Mouse (Mus musculus): ENCODE data around the gene Dynll2.

Dynll2 gene

DNA sequence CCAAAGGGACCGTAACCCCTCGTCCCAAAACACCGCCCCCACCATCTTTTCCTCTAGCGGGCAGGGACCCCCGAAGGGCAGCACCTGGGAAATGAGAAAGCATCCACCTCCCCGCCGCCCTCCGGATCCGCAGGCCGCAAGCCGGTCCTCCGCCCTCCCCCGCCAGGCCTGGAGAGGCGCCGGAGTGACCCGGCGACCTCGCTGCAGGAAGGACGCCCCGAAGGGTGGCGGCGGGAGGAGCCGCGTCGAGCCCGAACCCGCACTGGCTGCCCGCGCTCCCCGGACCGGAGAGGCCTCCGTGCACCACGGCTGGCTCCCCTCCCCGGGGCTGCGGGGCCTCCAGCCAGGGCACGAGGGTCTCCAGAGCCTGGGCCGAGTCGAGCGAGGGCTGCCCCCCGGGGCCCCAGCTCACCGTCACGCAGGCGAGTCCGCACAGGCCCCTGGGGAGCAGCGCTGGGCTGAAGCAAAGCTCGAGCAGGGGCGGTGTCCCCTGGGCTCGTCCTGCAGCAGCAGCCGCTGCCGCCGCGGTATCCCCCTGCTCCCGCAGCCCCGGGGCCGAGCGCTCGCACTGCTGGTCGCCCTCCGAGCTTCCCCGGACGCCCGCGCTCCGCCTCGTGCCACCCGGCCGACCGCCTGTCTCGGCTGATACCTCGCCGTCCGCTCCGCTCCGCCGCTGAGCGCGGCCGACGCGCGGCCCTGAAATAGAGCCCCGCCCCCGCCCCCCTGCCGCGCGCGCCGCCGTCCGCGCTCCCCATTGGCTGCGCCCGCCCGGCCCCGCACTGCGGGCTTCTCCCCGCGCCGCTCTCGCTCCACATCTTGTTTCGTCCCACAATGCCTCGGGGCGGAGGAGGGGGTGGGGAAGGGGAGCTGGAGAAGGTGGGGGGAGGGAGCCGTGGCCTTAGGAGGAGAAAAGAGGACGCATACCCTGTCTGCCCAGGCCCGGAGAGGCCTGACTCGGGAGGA, at the start of gene Dynll2:
TSS of gene Dynll2 (minus strand) at position 703 of the 963 bp plus-strand sequence.
- DNase-seq, result peak; percentile 94 to 96

DNA sequence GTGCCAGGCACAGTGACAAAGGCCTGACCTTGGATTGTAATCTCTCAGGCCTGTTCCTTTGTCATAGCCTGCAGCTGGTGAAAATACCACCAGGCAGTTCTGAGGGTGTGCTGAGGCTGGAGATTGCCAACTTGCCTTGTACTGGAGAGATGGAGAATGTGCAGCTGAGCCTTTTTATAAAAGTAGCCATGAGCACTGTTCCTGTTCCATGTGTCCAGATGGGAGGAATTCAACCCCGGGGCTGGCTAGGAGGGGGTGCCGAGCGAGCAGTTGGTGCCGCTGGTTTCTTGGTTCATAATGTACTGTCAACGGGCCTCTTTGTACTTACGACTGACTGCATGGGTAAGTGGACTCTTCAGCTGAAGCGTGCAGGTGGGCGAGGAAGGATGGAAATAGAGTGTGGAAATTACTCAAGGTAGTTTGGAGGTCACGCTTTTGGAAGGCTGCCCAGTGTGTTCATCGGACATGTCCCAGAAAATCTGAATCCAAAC, 49.5 kb upstream of the Dynll2 start:
- peak in 1 of 2 experiments; percentile 20 for DNase-seq

- no peak for DNase-seq
Observed at GRCm38 (mm10) chr11:88035970-88036369, 48.6 kb upstream of the Dynll2 start.

- no peak for DNase-seq
Observed at GRCm38 (mm10) chr11:88031753-88032152, 44.4 kb upstream of the Dynll2 start.

DNA sequence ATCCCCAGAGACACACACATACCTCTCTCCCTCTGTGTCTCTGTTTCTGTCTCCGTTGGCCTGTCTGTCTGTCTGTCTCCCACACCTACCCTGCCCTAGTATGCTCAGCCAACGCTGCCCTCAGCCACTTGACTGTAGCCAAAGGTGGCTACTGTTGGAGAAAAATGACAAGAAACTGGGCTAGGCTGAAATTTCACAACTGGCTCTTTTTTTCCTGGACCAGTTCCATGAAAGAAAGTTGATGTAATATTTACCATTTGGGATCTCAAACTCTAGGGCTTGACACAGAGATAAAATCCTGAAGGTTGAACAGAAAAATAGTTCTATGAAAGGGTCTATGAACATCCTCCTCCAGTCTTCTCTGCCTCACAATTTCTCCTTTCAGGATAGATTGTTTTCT, 43.5 kb upstream of the Dynll2 start:
- DNase-seq, result no peak

DNA sequence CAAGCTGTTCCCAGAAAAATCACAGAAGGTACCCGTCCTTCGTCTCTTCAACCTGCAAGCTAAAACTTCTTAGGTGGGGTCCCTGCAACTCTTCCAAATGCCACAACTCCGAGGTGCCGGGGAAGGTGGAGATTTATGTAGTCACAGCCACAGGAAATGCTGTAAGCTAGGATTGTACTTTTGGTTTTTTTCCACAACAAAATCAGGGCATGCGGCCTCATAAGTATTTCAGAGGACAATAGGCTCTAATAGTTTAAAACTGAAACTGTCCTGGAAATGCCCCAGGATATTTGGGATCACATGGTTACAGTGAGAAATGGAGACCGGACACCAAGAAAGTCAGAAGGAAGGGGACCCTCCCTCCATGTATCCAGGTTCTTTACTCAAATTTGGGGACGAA, 42.9 kb upstream of the Dynll2 start:
- no peak for DNase-seq

GRCm38 (mm10) chr11:88028193-88028684, 40.9 kb upstream of the Dynll2 start:
- no peak for DNase-seq

DNA sequence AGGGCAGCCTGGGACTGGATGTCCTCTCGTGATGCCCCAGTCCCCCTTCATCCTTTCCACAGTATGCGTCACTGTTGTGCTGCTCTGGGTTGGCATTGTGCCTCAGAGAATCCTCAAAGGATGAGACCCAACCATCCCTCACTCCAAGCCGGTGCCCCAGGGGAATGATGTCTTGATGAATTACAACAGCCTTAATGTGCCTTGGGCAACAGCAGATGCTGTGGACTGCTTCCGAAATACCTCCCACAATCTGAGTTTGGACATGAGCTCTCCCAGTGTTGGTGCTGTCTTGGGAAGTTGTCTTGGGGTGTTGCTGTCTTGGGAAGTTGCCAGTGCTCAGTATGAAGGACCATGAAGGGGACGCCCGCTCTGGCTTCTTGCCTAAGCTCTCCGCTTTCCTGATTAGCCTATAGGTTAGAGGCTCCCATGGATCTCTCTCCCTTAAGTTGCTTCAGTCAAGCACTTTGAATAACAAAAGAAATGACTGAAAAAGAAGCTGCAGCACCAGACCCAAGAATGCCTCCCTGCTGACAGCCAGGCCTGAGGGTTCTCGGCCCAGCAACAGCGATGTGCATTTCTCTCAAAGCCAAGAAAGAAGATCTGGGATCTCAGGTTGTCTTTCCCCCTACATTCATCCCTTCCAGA, 40.2 kb upstream of the Dynll2 start:
- peak in 1 of 2 experiments; percentile 24 for DNase-seq

DNA sequence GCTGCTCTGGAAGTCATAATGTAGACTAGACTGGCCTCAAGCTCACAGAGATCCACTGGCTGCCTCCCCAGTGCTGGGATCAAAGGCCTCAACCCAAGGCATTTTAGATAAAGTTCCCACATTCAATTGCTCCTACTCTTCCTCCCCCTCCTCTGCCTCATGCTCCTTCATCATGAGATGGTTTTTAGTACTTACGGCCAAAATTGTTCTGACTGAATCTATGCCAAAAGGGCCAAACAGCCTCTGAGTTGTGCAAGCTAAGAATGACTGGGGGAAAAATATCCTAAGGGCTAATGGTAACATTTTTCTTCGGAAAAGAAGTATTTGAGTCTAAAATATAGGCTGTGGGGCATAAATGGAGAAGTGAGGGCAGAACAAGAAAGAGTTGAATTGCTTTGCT, 36.6 kb upstream of the Dynll2 start:
- no peak for DNase-seq

- DNase-seq, result no peak
Observed at GRCm38 (mm10) chr11:88015795-88016194, 28.5 kb upstream of the Dynll2 start.

DNA sequence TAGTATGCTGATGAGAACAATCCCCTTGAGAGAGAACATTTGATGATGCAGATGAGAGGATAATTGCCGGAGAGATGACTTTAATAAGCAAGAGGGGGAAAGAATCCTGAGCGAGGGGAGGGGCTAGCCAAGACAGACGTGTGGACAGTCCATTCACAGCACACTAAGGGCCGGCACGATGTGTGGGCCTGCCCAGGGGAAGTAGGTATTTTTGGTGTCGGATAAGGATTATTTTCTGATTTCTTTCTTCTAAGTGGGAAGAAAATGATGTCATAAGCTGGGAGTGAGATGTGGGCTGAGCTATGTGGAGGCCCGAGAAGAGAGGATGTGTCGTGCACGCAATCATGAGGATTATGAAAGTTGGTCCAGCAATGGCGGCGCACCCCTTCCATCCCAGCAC, 27.8 kb upstream of the Dynll2 start:
- DNase-seq, result no peak

DNA sequence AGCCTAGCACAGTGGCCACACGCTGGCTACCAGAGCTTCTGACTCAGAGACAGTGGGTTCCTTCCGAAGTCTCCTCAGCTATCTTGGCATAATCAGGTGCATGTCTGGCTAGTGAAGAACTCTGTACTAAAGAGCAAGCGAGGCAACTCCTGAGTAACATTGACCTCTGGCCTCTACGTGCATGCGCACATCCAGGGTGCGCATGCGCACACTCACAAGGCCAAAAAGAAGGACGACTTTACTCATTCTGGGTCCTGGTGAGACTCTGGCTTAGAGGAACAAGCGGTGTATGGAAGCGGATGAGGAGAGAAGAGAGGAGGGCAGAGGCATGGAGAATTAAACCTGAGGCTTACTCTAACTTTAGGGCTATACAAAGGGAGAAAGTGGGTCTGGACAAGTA, 26.3 kb upstream of the Dynll2 start:
- DNase-seq, result no peak

- DNase-seq, result no peak
Observed at GRCm38 (mm10) chr11:88012621-88013244, 25.4 kb upstream of the Dynll2 start.

DNA sequence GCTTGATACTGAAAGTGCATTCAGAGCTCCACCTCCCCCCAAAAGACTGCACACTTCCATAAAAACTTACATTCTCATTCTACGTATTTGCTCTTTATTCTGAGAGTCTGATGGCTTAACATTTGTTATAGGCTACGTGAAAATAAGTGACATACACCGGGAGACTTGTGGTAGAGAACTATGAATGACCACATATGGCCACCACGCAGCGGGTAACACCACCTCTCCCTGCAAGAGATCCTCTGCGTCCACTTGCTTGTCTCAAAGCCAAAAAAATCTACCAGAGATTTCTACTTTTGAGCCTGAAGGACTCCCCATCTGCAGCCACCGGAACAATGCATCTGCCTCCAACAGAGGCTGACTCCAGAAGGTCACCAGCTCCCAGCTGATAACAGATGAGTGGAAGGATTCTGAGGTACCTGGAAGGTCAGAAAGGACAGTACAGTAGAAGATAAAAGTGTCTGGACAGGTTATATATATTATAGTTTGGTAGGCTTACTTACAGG, 24.6 kb upstream of the Dynll2 start:
- no peak for DNase-seq

- no peak for DNase-seq
Observed at GRCm38 (mm10) chr11:88011208-88011913, 24.0 kb upstream of the Dynll2 start.

DNA sequence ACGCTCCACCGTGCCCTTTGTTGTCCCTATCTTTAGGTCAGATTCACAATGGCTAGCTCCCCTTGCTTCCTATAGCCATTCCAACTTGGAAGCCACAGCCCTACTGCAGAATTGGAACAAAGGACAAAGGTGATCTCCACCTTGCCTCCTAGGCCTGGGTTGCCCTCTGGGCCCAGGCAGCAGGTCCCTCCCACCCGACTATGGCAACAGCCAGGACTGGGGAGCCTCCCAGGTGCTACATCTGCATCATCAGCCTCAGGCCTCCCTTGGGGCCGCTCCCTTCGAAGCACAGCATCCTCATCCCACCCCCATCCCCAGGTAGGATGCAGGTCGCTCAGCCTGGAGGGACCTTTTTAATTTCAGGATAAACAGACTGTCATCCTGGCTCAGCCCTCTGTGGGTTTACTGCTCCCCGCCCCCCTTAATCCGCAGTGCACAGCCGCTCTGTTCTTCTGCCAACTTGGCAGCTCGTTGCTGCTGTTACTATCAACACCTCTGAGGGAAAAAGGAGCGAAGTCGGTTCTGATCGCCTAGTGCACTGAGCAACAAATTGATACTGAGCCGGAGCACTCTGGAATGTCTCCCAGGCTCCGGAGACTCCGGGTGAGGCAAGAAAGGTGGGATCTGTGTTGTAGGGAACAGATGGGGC, 22.3 kb upstream of the Dynll2 start:
- peak; percentile 75 to 84 for DNase-seq

DNA sequence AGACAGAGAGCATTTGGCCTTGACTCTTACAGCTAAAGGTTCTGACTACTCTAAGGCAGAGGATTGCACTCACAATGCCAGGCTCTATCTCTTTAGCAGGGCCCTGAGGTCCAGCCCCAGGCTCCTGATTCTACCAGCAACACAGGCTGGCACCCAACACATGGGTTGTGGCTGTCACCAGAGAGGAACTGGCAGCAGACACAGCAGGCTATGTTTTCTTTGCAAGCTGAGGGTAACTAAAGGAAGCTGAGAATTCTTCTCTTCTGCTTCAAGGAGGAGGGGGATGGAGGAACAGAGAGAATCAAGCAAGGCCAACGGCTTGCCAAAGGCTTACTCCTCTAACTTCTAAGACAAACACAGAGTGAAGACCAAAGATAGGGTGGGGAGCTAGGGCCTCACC, 21.3 kb upstream of the Dynll2 start:
- DNase-seq, result no peak

DNA sequence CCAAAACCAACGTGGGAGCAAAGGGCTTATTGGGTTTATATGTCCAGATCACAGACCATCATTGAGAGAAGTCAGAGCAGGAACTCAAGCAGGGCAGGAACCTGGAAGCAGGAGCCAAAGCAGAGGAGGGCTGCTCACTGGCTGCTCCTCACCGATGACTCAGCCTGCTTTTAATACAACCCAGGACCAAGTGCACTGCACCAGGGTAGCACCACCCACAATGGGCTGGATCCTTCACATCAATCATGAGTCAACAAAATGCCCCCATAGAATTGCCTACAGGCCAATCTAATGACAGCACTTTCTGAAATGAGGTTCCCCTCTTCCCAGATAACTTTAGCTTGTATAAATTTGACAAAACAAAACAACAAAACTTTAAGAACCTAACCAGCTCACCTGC, 16.8 kb upstream of the Dynll2 start:
- DNase-seq, result no peak

GRCm38 (mm10) chr11:88002738-88003137, 15.4 kb upstream of the Dynll2 start:
- no peak for DNase-seq

GRCm38 (mm10) chr11:87999751-88000150, 12.4 kb upstream of the Dynll2 start:
- no peak for DNase-seq

DNA sequence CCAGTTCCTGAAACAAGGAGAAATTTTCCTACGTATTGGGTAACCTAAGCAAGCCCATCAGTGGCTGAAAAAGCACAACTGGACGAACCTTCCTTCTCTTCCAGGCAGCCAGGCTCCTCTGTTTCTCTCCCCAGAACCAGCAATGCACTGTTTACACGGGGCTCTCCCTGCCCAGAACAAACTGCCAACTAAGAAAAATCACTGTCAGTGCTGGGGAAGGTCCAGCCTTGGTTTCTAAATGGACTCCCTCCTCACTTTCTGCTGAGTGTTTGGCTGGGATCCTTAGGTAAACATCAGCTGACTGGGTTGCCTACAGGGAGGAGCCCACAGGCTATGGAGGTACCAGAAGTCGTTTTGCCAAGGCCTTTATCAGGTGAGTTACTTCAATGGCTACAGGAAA, 4.5 kb upstream of the Dynll2 start:
- no peak for DNase-seq

DNA sequence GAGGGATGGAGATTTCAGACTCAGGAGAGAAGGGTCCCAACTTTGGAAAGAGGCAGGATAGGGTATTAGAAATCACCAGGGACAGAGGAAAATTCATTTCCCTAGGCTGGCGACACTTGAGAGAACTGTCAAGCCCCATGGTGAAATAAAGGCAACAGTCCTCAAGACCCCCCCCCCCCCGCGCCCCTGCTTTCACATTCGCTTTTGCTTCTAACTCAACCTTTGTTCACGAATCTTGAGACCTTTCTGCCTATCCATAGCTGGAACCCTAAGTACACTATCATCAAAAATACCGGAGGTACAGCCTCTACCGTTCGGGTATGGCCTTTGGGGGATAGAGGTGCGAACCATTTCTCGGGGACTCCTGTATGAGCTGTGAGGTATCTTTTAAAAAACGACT, 528 bp upstream of the Dynll2 start:
- no peak for DNase-seq

Measured in cerebellum, postnatal 14 days (tissue).